Mouse (Mus musculus): ENCODE data around the gene Mrpl34. TPM values are rescaled to one million over a fixed set of nuclear protein-coding genes. Genes with fewer than 3 reads are reported as not detected.

The Mrpl34 gene
- total RNA-seq, 2 experiments from 2014 or later = 53.6 to 60.0 TPM

GRCm38 (mm10) chr8:71468001-71468400, 3.2 kb downstream of the Mrpl34 start:
- ATAC-seq (replicated peaks; ENCODE audit: poor library complexity) = no peak

- peak; percentile 73 for ATAC-seq (replicated peaks; ENCODE audit: poor library complexity)
Measured at GRCm38 (mm10) chr8:71468916-71469315, 4.2 kb downstream of the Mrpl34 start, which contains the start of gene Dda1. Gene Dda1 (plus strand): TSS chr8:71469199.

GRCm38 (mm10) chr8:71469411-71469810, 4.7 kb downstream of the Mrpl34 start:
- ATAC-seq (replicated peaks; ENCODE audit: poor library complexity) = no peak

- ATAC-seq (replicated peaks; ENCODE audit: poor library complexity) = no peak
Measured at GRCm38 (mm10) chr8:71470146-71470912, 5.6 kb downstream of the Mrpl34 start.

- no peak for ATAC-seq (replicated peaks; ENCODE audit: poor library complexity)
Measured at GRCm38 (mm10) chr8:71470913-71471255, 6.1 kb downstream of the Mrpl34 start.

GRCm38 (mm10) chr8:71471861-71472260, 7.1 kb downstream of the Mrpl34 start:
- ATAC-seq (replicated peaks; ENCODE audit: poor library complexity) = no peak

- no peak for ATAC-seq (replicated peaks; ENCODE audit: poor library complexity)
Measured at GRCm38 (mm10) chr8:71472601-71473386, 8.0 kb downstream of the Mrpl34 start.

- no peak for ATAC-seq (replicated peaks; ENCODE audit: poor library complexity)
Measured at GRCm38 (mm10) chr8:71474344-71474743, 9.6 kb downstream of the Mrpl34 start.

- no peak for ATAC-seq (replicated peaks; ENCODE audit: poor library complexity)
Measured at GRCm38 (mm10) chr8:71474785-71475701, 10.3 kb downstream of the Mrpl34 start.

GRCm38 (mm10) chr8:71475702-71476075, 10.9 kb downstream of the Mrpl34 start:
- ATAC-seq (replicated peaks; ENCODE audit: poor library complexity) = no peak

GRCm38 (mm10) chr8:71476099-71476940, 11.6 kb downstream of the Mrpl34 start:
- peak; percentile 67 for ATAC-seq (replicated peaks; ENCODE audit: poor library complexity)

GRCm38 (mm10) chr8:71477196-71477845, 12.6 kb downstream of the Mrpl34 start:
- peak; percentile 50 for ATAC-seq (replicated peaks; ENCODE audit: poor library complexity)

- ATAC-seq (replicated peaks; ENCODE audit: poor library complexity) = no peak
Measured at GRCm38 (mm10) chr8:71478943-71479342, 14.2 kb downstream of the Mrpl34 start.

GRCm38 (mm10) chr8:71483932-71484331, 19.2 kb downstream of the Mrpl34 start:
- peak; percentile 43 for ATAC-seq (replicated peaks; ENCODE audit: poor library complexity)

GRCm38 (mm10) chr8:71484736-71485135, 20.0 kb downstream of the Mrpl34 start:
- no peak for ATAC-seq (replicated peaks; ENCODE audit: poor library complexity)

GRCm38 (mm10) chr8:71485142-71486135, 20.7 kb downstream of the Mrpl34 start, which contains the start of gene Ano8:
Gene Ano8 (minus strand): TSS chr8:71485963.
- ATAC-seq (replicated peaks; ENCODE audit: poor library complexity) = peak; percentile 55

GRCm38 (mm10) chr8:71486136-71486529, 21.4 kb downstream of the Mrpl34 start:
- ATAC-seq (replicated peaks; ENCODE audit: poor library complexity) = no peak

GRCm38 (mm10) chr8:71487691-71488445, 23.1 kb downstream of the Mrpl34 start, which contains the start of gene Gtpbp3:
Gene Gtpbp3 (plus strand): TSS chr8:71488103.
- peak; percentile 45 for ATAC-seq (replicated peaks; ENCODE audit: poor library complexity)
